Mouse (Mus musculus): ENCODE data around the gene Snx4. TPM values are rescaled to one million over a fixed set of nuclear protein-coding genes. Genes with fewer than 3 reads are reported as not detected.

Snx4 gene
- polyA plus RNA-seq, 1 experiment from 2014 or later = 103 TPM

DNA sequence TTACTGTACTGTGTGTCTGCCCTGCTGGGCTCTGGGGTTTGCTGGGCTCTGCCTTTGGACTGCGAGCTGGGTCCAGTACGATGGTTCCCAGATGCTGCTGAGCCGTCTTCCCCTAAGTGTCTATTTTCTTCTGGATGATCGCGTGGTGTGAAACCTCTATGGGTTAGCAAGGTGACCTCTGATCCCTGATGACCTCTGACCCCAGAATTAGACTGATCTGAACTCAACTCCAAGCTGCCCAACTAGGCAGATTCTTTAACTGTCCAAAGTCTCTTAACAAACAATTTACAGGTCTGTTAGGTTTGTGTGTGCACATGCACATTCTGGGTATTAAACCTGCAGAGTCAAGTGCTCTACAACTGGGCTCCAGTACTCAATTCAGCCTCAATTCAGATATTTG lies 91.9 kb downstream of the Snx4 start:
- Histone ChIP-seq H3K4me2 (ENCODE audit: low read length) (no peak overlapping the region), H3K27me3 (replicated peaks; ENCODE audit: control insufficient read depth, insufficient read depth, low read length) (no peaks in the 10 kb centered on the region), H3K4me3 (ENCODE audit: low read length) (no peak overlapping the region), H3K9ac (ENCODE audit: low read depth, low read length) (no peak overlapping the region), H3K27ac (ENCODE audit: low read depth, low read length) (no peak overlapping the region), H3K36me3 (ENCODE audit: control insufficient read depth, insufficient read depth, low read length) (no peaks in the 10 kb centered on the region), H3K4me1 (ENCODE audit: control insufficient read depth, insufficient read depth, low read depth, low read length) (peaks cover 4% of the 10 kb centered on the region; the same call in 1 of the 2 replicates), H3K9me3 (ENCODE audit: control insufficient read depth, low read length) (no peaks in the 10 kb centered on the region)
- 77% methylated on average over 5 of the region's 5 CpGs for WGBS
- ATAC-seq = no peak

DNA sequence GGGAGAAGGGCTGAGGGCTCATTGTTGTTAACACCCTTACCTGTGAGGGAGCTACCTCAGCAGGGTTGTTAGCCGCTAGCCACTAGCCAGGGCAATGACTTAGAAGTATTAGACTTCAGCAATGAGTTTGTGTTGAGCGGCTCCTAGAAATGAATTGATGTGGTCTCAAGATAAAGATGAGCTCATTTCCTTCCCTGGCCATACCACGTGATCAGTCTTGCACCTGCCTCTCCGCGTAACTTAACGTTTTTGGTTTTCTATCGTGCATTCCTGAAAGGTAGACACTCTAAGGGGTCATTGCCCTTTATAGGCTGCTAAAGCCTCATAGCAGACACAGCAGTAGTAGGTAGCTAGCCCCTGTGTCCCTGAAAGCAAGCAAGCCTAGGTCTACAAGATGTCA lies 92.4 kb downstream of the Snx4 start:
- H3K9me3 ChIP-seq (ENCODE audit: control insufficient read depth, low read length) = no peaks in the 10 kb centered on the region
- ATAC-seq = no peak
- H3K4me1 ChIP-seq (ENCODE audit: control insufficient read depth, insufficient read depth, low read depth, low read length) = peaks cover 4% of the 10 kb centered on the region; the same call in 1 of the 2 replicates
- no peaks in the 10 kb centered on the region for H3K27me3 ChIP-seq (replicated peaks; ENCODE audit: control insufficient read depth, insufficient read depth, low read length)
- H3K36me3 ChIP-seq (ENCODE audit: control insufficient read depth, insufficient read depth, low read length) = no peaks in the 10 kb centered on the region
- WGBS = 93% methylated on average over 7 of the region's 7 CpGs
- H3K27ac ChIP-seq (ENCODE audit: low read depth, low read length) = no peak overlapping the region
- no peak overlapping the region for H3K4me3 ChIP-seq (ENCODE audit: low read length)
- H3K9ac ChIP-seq (ENCODE audit: low read depth, low read length) = no peak overlapping the region
- no peak overlapping the region for H3K4me2 ChIP-seq (ENCODE audit: low read length)

DNA sequence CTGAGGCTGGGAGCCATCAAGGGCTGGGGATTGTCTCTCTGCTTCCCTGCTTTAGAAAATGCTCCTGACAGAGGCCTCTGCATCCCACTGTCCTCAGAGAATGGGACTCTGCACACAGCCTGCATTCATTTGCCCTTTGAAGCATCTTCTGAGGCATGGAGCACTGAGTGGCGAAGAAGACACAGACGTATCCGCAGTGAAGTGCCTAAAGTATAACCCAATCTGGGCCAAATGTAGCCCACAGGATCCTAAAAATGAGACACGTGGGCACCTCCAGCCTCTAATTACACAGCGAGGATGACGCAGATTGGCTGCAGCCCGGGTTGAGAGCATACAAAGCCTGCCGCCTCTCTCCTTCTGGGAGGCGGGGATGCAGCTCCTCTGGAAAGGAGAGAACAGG lies 93.1 kb downstream of the Snx4 start:
- Histone ChIP-seq H3K27me3 (replicated peaks; ENCODE audit: control insufficient read depth, insufficient read depth, low read length) (no peaks in the 10 kb centered on the region), H3K4me3 (ENCODE audit: low read length) (no peak overlapping the region), H3K4me1 (ENCODE audit: control insufficient read depth, insufficient read depth, low read depth, low read length) (peaks cover 4% of the 10 kb centered on the region; the same call in 1 of the 2 replicates), H3K27ac (ENCODE audit: low read depth, low read length) (no peak overlapping the region), H3K9me3 (ENCODE audit: control insufficient read depth, low read length) (no peaks in the 10 kb centered on the region), H3K4me2 (ENCODE audit: low read length) (no peak overlapping the region), H3K36me3 (ENCODE audit: control insufficient read depth, insufficient read depth, low read length) (no peaks in the 10 kb centered on the region), H3K9ac (ENCODE audit: low read depth, low read length) (no peak overlapping the region)
- ATAC-seq = 0 out of 2 replicates have a peak, but pooled peaks have one; percentile 68
- 35% methylated on average over 9 of the region's 9 CpGs for WGBS

DNA sequence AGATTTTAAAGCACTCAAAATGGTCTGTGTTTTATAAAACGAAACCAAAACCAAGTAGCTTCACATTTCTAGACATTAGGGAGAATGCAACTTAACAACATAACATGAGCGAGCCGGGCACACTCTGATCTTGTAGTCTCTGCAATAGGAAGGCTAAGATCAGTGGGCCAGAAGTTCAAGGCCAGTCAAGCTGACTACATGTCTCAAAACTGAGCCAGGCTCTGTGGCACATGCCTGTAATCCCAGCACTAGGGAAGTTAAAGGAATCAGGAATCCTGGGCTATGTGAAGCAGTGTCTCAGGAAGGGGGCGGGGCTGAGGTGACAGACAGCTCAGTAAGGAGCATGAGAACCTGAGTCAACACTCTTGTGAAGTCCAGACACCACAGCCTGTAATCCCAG lies 93.6 kb downstream of the Snx4 start:
- H3K4me2 ChIP-seq (ENCODE audit: low read length) = no peak overlapping the region
- H3K27me3 ChIP-seq (replicated peaks; ENCODE audit: control insufficient read depth, insufficient read depth, low read length) = no peaks in the 10 kb centered on the region
- H3K36me3 ChIP-seq (ENCODE audit: control insufficient read depth, insufficient read depth, low read length) = no peaks in the 10 kb centered on the region
- H3K4me1 ChIP-seq (ENCODE audit: control insufficient read depth, insufficient read depth, low read depth, low read length) = peaks cover 4% of the 10 kb centered on the region; the same call in 1 of the 2 replicates
- no peak overlapping the region for H3K27ac ChIP-seq (ENCODE audit: low read depth, low read length)
- WGBS = 76% methylated on average over 4 of the region's 4 CpGs
- H3K4me3 ChIP-seq (ENCODE audit: low read length) = no peak overlapping the region
- H3K9me3 ChIP-seq (ENCODE audit: control insufficient read depth, low read length) = no peaks in the 10 kb centered on the region
- no peak for ATAC-seq
- H3K9ac ChIP-seq (ENCODE audit: low read depth, low read length) = no peak overlapping the region

DNA sequence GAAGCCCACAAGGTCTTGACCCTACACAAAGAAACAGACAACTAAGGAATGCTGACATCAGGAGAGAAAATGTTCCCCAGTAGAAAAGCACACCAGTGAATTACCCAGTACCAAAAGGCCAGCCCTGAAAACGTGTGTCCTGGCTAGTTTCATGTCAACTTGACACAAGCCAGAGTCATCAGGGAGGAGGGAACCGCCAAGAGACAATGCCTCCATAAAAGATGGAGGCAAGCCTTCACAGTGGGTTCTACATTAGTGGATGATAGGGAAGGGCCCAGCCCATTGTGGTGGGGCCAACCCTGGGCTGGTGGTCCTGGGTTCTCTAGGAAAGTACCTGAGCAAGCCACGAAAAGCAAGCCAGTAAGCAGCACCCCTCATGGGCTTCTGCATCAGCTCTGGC lies 95.1 kb downstream of the Snx4 start:
- peaks cover 4% of the 10 kb centered on the region; the same call in 1 of the 2 replicates for H3K4me1 ChIP-seq (ENCODE audit: control insufficient read depth, insufficient read depth, low read depth, low read length)
- no peaks in the 10 kb centered on the region for H3K9me3 ChIP-seq (ENCODE audit: control insufficient read depth, low read length)
- H3K27ac ChIP-seq (ENCODE audit: low read depth, low read length) = no peak overlapping the region
- no peaks in the 10 kb centered on the region for H3K36me3 ChIP-seq (ENCODE audit: control insufficient read depth, insufficient read depth, low read length)
- WGBS = 45% methylated on average over 3 of the region's 3 CpGs
- no peak overlapping the region for H3K4me3 ChIP-seq (ENCODE audit: low read length)
- H3K4me2 ChIP-seq (ENCODE audit: low read length) = no peak overlapping the region
- ATAC-seq = no peak
- no peaks in the 10 kb centered on the region for H3K27me3 ChIP-seq (replicated peaks; ENCODE audit: control insufficient read depth, insufficient read depth, low read length)
- no peak overlapping the region for H3K9ac ChIP-seq (ENCODE audit: low read depth, low read length)

DNA sequence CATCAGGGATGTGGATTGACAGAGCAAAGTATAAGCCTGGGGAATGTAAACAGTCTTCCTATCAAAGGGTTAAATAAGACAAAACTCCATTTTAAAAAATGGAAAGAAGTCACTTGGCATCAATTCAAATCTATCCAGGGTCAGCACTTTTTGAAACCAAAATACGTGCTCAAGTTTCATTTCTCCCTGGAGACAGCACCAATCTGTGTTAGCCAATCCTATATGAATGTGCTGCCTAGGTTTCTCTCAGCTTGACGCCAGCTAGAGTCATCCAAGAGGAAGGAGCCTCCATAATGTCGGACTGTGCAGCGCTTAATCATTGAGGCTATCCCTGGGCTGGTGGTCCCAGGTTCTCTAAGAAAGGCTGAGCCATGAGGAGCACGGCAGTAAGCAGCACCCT lies 95.9 kb downstream of the Snx4 start:
- H3K9me3 ChIP-seq (ENCODE audit: control insufficient read depth, low read length) = no peaks in the 10 kb centered on the region
- peaks cover 4% of the 10 kb centered on the region; the same call in 1 of the 2 replicates for H3K4me1 ChIP-seq (ENCODE audit: control insufficient read depth, insufficient read depth, low read depth, low read length)
- H3K27me3 ChIP-seq (replicated peaks; ENCODE audit: control insufficient read depth, insufficient read depth, low read length) = no peaks in the 10 kb centered on the region
- ATAC-seq = no peak
- H3K36me3 ChIP-seq (ENCODE audit: control insufficient read depth, insufficient read depth, low read length) = no peaks in the 10 kb centered on the region
- H3K4me3 ChIP-seq (ENCODE audit: low read length) = no peak overlapping the region
- H3K9ac ChIP-seq (ENCODE audit: low read depth, low read length) = no peak overlapping the region
- no peak overlapping the region for H3K27ac ChIP-seq (ENCODE audit: low read depth, low read length)
- H3K4me2 ChIP-seq (ENCODE audit: low read length) = no peak overlapping the region
- 35% methylated on average over 5 of the region's 5 CpGs for WGBS

Other genes with a start within 250 kb of the Snx4 start
- 7.5 and 7.9 TPM in 2 replicates for gene Iqcg, start 195.2 kb upstream of the Snx4 start, polyA plus RNA-seq (2015; fragmentation: Nextera tagmentation; extraction: Ambion mirVana)
- 370 and 392 TPM in 2 replicates for gene Rpl35a, start 195.0 kb upstream of the Snx4 start, polyA plus RNA-seq (2015; fragmentation: Nextera tagmentation; extraction: Ambion mirVana)
- gene Lmln, start 188.9 kb upstream of the Snx4 start, polyA plus RNA-seq (2015; fragmentation: Nextera tagmentation; extraction: Ambion mirVana) = 3.2 and 4.1 TPM in 2 replicates
- gene Osbpl11, start 66.4 kb upstream of the Snx4 start, polyA plus RNA-seq (2015; fragmentation: Nextera tagmentation; extraction: Ambion mirVana) = 11.7 and 15.3 TPM in 2 replicates
- gene Zfp148, start 129.4 kb downstream of the Snx4 start, polyA plus RNA-seq (2015; fragmentation: Nextera tagmentation; extraction: Ambion mirVana) = 47.2 and 47.5 TPM in 2 replicates

Measured in hindbrain, embryonic 16.5 days (tissue).